Mouse (Mus musculus): ENCODE results near the gene Mrpl40.

DNA sequence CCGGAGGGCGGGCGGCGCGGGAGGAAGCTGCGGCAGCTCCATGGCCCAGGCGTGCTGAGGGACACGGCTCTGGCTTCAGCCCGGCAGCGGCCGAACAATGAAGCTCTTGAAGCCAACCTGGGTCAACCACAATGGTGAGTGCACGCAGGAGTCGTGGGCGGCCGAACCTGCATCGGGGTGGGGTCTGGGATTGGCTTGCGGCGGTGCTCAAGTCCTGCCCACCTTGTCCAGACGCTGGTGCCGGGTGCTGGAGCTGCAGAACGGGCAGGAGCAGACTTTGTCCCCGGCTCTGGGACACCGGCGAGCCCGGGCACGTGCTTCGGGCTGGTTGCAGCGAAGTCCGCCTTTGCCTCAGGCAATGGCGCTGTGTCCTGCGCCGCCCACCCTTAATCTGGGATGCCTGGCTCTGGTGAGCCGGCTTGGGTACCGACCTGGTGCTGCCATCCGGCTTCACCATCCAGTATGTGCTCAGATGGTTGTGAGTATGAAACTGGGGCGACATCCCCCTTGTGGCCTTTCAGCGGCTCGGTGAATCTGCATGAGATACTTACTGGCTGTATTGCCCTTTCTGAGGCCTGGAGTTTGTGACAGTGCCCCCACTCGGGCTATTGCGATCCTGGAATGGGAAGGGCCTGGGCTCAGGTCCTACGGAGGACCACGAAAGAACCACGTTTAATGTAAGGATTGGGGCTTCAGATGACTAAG lies 876 bp upstream of the Mrpl40 start:
- TF ChIP-seq CTCF (IDR thresholded peaks at IDR 0.05; ENCODE audit: control insufficient read depth, insufficient read depth, low read length) (peak; percentile 36; the same call in 1 of the 2 replicates), POLR2A (IDR thresholded peaks at IDR 0.05; ENCODE audit: borderline replicate concordance, control insufficient read depth, low read depth, low read length) (no peak)
